ENCODE assay signal across 34 mouse cellular contexts in the genomic region with DNA sequence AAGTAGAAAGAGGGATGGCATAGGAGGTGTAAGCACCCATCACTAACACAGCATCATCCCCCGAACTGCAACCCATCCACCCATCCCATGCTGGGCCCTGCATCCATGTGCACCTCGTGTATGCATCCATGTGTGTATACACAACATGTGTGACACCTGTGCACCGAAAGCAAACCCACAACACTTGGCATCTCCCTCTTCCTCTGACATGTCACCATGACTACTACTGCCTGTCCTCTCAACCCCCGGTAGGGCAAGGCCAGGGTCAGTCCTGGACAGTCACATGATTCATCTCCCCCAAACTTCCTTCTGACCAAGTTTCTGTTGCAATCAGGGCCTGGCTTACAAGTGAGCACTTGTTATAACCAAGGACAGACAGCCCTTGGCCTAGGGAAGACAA. TPM values are rescaled to one million over a fixed set of nuclear protein-coding genes. Genes with fewer than 3 reads are reported as not detected.
DNase-seq lines count a peak whose midpoint lies in the region; ATAC-seq and TF ChIP-seq lines count a peak whose summit lies in the region.
"Had no signal": no experiment of that assay in that cellular context is flagged by ENCODE, and none has a peak within 500 bp of the region (broad histone marks: within the 10 kb centered on the region; RNA-seq: fewer than 3 reads in every experiment).

No protein-coding gene starts in this region.

- H3K4me1 ChIP-seq in forebrain, embryonic 10.5 days = peaks cover 4% of the 10 kb centered on the region
- peaks cover 9% of the 10 kb centered on the region; the same call in 1 of the 2 replicates for H3K4me1 ChIP-seq in forebrain, embryonic 15.5 days
- no peaks in the 10 kb centered on the region for H3K4me1 ChIP-seq in liver, embryonic 11.5 days (replicated peaks; ENCODE audit: control insufficient read depth, insufficient read depth, low read length)
- H3K4me1 ChIP-seq in liver, postnatal 0 days (ENCODE audit: insufficient read depth) = no peaks in the 10 kb centered on the region
- H3K4me1 ChIP-seq: heart, embryonic 13.5 days; hindbrain, embryonic 15.5 days; midbrain, embryonic 10.5 days; neural tube, embryonic 15.5 days had no signal

- no peak overlapping the region for H3K4me3 ChIP-seq in forebrain, embryonic 10.5 days
- no peak overlapping the region for H3K4me3 ChIP-seq in forebrain, embryonic 15.5 days
- H3K4me3 ChIP-seq in liver, embryonic 11.5 days (ENCODE audit: low read depth, low read length) = no peak overlapping the region
- no peak overlapping the region for H3K4me3 ChIP-seq in liver, postnatal 0 days (ENCODE audit: low read depth, low read length)
- H3K4me3 ChIP-seq: embryonic facial prominence, embryonic 13.5 days; heart, embryonic 13.5 days; hindbrain, embryonic 10.5 days; hindbrain, embryonic 15.5 days; layer of hippocampus, adult 2 months; left cerebral cortex, adult 2 months; limb, embryonic 13.5 days; liver, embryonic 12.5 days; midbrain, embryonic 10.5 days; midbrain, embryonic 15.5 days; neural tube, embryonic 15.5 days had no signal

- DNase-seq in forebrain, embryonic 10.5 days (ENCODE audit: extremely low spot score, low spot score) = peak; percentile 14
- peak; percentile 17 for DNase-seq in liver, embryonic 11.5 days (ENCODE audit: low spot score)
- no peak for DNase-seq in liver, postnatal 0 days
- peak; percentile 64 for DNase-seq in 416B (ENCODE audit: low read depth)
- DNase-seq in adrenal gland, postnatal 14 days = peak; percentile 66
- no peak for DNase-seq in cerebellum, adult 11-12 months
- DNase-seq: B cell, adult 2 months; cerebellum, adult 11 months; cerebellum, adult 9-11 months; forebrain, postnatal 0 days; gastrocnemius, postnatal 10 days; heart, postnatal 10 days; kidney, adult 2 months; kidney, postnatal 36 days; lung, adult 18-20 months; lung, postnatal 10 days; retina, postnatal 1 day; right cerebral cortex, postnatal 14 days; thymus, adult 2 months; thymus, postnatal 36 days had no signal

- no peak overlapping the region for H3K27ac ChIP-seq in forebrain, embryonic 10.5 days
- no peak overlapping the region for H3K27ac ChIP-seq in forebrain, embryonic 15.5 days (replicated peaks)
- no peak overlapping the region for H3K27ac ChIP-seq in liver, embryonic 11.5 days (ENCODE audit: low read depth, low read length)
- no peak overlapping the region for H3K27ac ChIP-seq in liver, postnatal 0 days (ENCODE audit: low read depth)
- H3K27ac ChIP-seq: embryonic facial prominence, embryonic 13.5 days; heart, embryonic 13.5 days; hindbrain, embryonic 10.5 days; hindbrain, embryonic 15.5 days; layer of hippocampus, adult 2 months; left cerebral cortex, adult 2 months; limb, embryonic 13.5 days; liver, embryonic 12.5 days; macrophage; midbrain, embryonic 10.5 days; midbrain, embryonic 15.5 days; neural tube, embryonic 15.5 days had no signal

- no peaks in the 10 kb centered on the region for H3K9me3 ChIP-seq in forebrain, embryonic 10.5 days
- H3K9me3 ChIP-seq in forebrain, embryonic 15.5 days = no peaks in the 10 kb centered on the region
- H3K9me3 ChIP-seq in liver, embryonic 11.5 days (ENCODE audit: control insufficient read depth, low read length) = no peaks in the 10 kb centered on the region
- no peaks in the 10 kb centered on the region for H3K9me3 ChIP-seq in liver, postnatal 0 days (ENCODE audit: low read length)
- H3K9me3 ChIP-seq: embryonic facial prominence, embryonic 13.5 days; heart, embryonic 13.5 days; hindbrain, embryonic 10.5 days; hindbrain, embryonic 15.5 days; limb, embryonic 13.5 days; liver, embryonic 12.5 days; midbrain, embryonic 10.5 days; midbrain, embryonic 15.5 days; neural tube, embryonic 15.5 days had no signal

- no peaks in the 10 kb centered on the region for H3K36me3 ChIP-seq in forebrain, embryonic 10.5 days (replicated peaks)
- H3K36me3 ChIP-seq in forebrain, embryonic 15.5 days = no peaks in the 10 kb centered on the region
- H3K36me3 ChIP-seq in liver, embryonic 11.5 days (ENCODE audit: control insufficient read depth, insufficient read depth, low read length) = no peaks in the 10 kb centered on the region
- no peaks in the 10 kb centered on the region for H3K36me3 ChIP-seq in liver, postnatal 0 days (replicated peaks; ENCODE audit: insufficient read depth, low read length)
- H3K36me3 ChIP-seq: embryonic facial prominence, embryonic 13.5 days; heart, embryonic 13.5 days; hindbrain, embryonic 10.5 days; hindbrain, embryonic 15.5 days; limb, embryonic 13.5 days; liver, embryonic 12.5 days; midbrain, embryonic 10.5 days; midbrain, embryonic 15.5 days; neural tube, embryonic 15.5 days had no signal

- H3K4me2 ChIP-seq in forebrain, embryonic 15.5 days (replicated peaks) = no peak overlapping the region
- no peak overlapping the region for H3K4me2 ChIP-seq in liver, embryonic 11.5 days
- H3K4me2 ChIP-seq in liver, postnatal 0 days (ENCODE audit: low read depth, low read length) = no peak overlapping the region
- H3K4me2 ChIP-seq: embryonic facial prominence, embryonic 13.5 days; heart, embryonic 13.5 days; hindbrain, embryonic 15.5 days; limb, embryonic 13.5 days; liver, embryonic 12.5 days; midbrain, embryonic 15.5 days; neural tube, embryonic 15.5 days had no signal

- no peak overlapping the region for H3K9ac ChIP-seq in forebrain, embryonic 15.5 days (replicated peaks)
- H3K9ac ChIP-seq in liver, embryonic 11.5 days (ENCODE audit: low read depth, low read length) = no peak overlapping the region
- no peak overlapping the region for H3K9ac ChIP-seq in liver, postnatal 0 days (replicated peaks)
- H3K9ac ChIP-seq: embryonic facial prominence, embryonic 13.5 days; forebrain, postnatal 0 days; heart, embryonic 13.5 days; hindbrain, embryonic 15.5 days; limb, embryonic 13.5 days; liver, embryonic 12.5 days; midbrain, embryonic 15.5 days; neural tube, embryonic 15.5 days had no signal

- no peak for ATAC-seq in forebrain, embryonic 15.5 days (replicated peaks)
- ATAC-seq in liver, embryonic 11.5 days (replicated peaks; ENCODE audit: low FRiP score) = no peak
- no peak for ATAC-seq in liver, postnatal 0 days
- ATAC-seq: forebrain, postnatal 0 days; inflammation-experienced regulatory T-cells, adult 6 months; liver, embryonic 12.5 days; midbrain, embryonic 15.5 days had no signal

- 84% methylated on average over 4 of the region's 4 CpGs for WGBS in forebrain, embryonic 10.5 days
- WGBS in forebrain, embryonic 15.5 days = 87% methylated on average over 4 of the region's 4 CpGs
- WGBS in liver, embryonic 11.5 days = 66% methylated on average over 4 of the region's 4 CpGs
- 50% methylated on average over 4 of the region's 4 CpGs for WGBS in liver, postnatal 0 days (ENCODE audit: insufficient replicate concordance)

- TF ChIP-seq CTCF in liver, postnatal 0 days (IDR thresholded peaks at IDR 0.05; ENCODE audit: low read depth) = no peak

- no peak for TF ChIP-seq EP300 in liver, postnatal 0 days (IDR thresholded peaks at IDR 0.05; ENCODE audit: low read depth)

- H3K27me3 ChIP-seq in forebrain, embryonic 10.5 days (ENCODE audit: poor library complexity, severe bottlenecking) = peaks cover 11% of the 10 kb centered on the region
- no peaks in the 10 kb centered on the region for H3K27me3 ChIP-seq in forebrain, embryonic 15.5 days
- 0 out of 2 replicates have a peak, but pooled peaks cover 2% of the 10 kb centered on the region for H3K27me3 ChIP-seq in liver, embryonic 11.5 days (replicated peaks; ENCODE audit: control insufficient read depth, insufficient read depth, low read length)
- H3K27me3 ChIP-seq in liver, postnatal 0 days (ENCODE audit: insufficient read depth, low read length) = peaks cover 7% of the 10 kb centered on the region; the same call in 1 of the 2 replicates
- H3K27me3 ChIP-seq: embryonic facial prominence, embryonic 13.5 days; hindbrain, embryonic 15.5 days; midbrain, embryonic 15.5 days; neural tube, embryonic 15.5 days had no signal

RNA-seq across cellular contexts. Expression of a gene that starts 42.8 kb away (rescaled TPM):
- polyA plus RNA-seq in forebrain, embryonic 10.5 days (2016; fragmentation: Nextera tagmentation; extraction: Ambion mirVana) = 4.3 and 6.2 TPM in 2 replicates
- polyA plus RNA-seq in forebrain, embryonic 15.5 days (2015; fragmentation: Nextera tagmentation; extraction: Ambion mirVana) = 0.27 and 0.36 TPM in 2 replicates
- polyA plus RNA-seq in liver, embryonic 11.5 days (2014; fragmentation: Nextera tagmentation; extraction: Ambion mirVana) = 1.4 and 1.5 TPM in 2 replicates
- 0.69 and 0.99 TPM in 2 replicates for polyA plus RNA-seq in liver, postnatal 0 days (2015; fragmentation: Nextera tagmentation; extraction: Ambion mirVana)
- 0.70 and 1.8 TPM in 2 replicates for total RNA-seq in adrenal gland, postnatal 14 days (2021)

RNA-seq across cellular contexts. Expression of a gene that starts 58.4 kb away (rescaled TPM):
- 4.1 and 4.4 TPM in 2 replicates for polyA plus RNA-seq in forebrain, embryonic 10.5 days (2016; fragmentation: Nextera tagmentation; extraction: Ambion mirVana)
- polyA plus RNA-seq in forebrain, embryonic 15.5 days (2015; fragmentation: Nextera tagmentation; extraction: Ambion mirVana) = 5.0 and 5.6 TPM in 2 replicates
- 8.2 and 9.1 TPM in 2 replicates for polyA plus RNA-seq in liver, embryonic 11.5 days (2014; fragmentation: Nextera tagmentation; extraction: Ambion mirVana)
- 4.9 and 6.7 TPM in 2 replicates for polyA plus RNA-seq in liver, postnatal 0 days (2015; fragmentation: Nextera tagmentation; extraction: Ambion mirVana)
- total RNA-seq in adrenal gland, postnatal 14 days (2021) = 44.2 and 46.1 TPM in 2 replicates

Comparison
In these comparisons a context has a peak if more than half of its experiments do, and no peak if none do; other contexts are left out.
1. DNase-seq: peak in forebrain, embryonic 10.5 days (single experiment), liver, embryonic 11.5 days (single experiment), 416B (single experiment) and adrenal gland, postnatal 14 days (single experiment); none in liver, postnatal 0 days (single experiment) and cerebellum, adult 11-12 months (single experiment).